Mouse (Mus musculus) hindbrain, embryonic 11.5 days (tissue): ENCODE results near the gene Gm10203. TPM values are rescaled to one million over a fixed set of nuclear protein-coding genes. Genes with fewer than 3 reads are reported as not detected.
"Not testable (repeated sequence)": the region's sequence is repeated elsewhere in the genome, so short reads cannot be mapped to it uniquely, and the experiment has no call there.

Experiments used
- ATAC-seq: fragments of 200-750 bp; cut with Nextera tagmentation; 2 replicates; pipeline ENCODE4 v1.8.0; 2017; ENCODE audit warnings: mild to moderate bottlenecking, moderate TSS enrichment, moderate library complexity; ENCODE audit not compliant: low FRiP score
- DNase-seq: peaks from one replicate; pipeline ENCODE4 v3.0.0-alpha.2; 2015; ENCODE audit warnings: low spot score
- H3K27ac ChIP-seq: fragments of 300-500 bp; sonication (generic); 2 replicates; pipeline ENCODE4 v1.5.1; 2014; ENCODE audit warnings: mild to moderate bottlenecking, low read depth, low read length
- H3K27me3 ChIP-seq: fragments of 300-500 bp; sonication (generic); 2 replicates; pipeline ENCODE4 v1.6.1; 2014; ENCODE audit warnings: mild to moderate bottlenecking, low read length, moderate library complexity, mixed read lengths; ENCODE audit not compliant: control insufficient read depth, insufficient read depth
- H3K36me3 ChIP-seq: fragments of 300-500 bp; sonication (generic); 2 replicates; pipeline ENCODE4 v1.6.1; 2014; ENCODE audit warnings: mild to moderate bottlenecking, low read length, moderate library complexity, mixed read lengths; ENCODE audit not compliant: control insufficient read depth, insufficient read depth
- H3K4me1 ChIP-seq: fragments of 300-500 bp; sonication (generic); replicated peaks from 2 replicates; pipeline ENCODE4 v1.6.1; 2014; ENCODE audit warnings: low read length, mixed read lengths; ENCODE audit not compliant: control insufficient read depth, insufficient read depth
- H3K4me2 ChIP-seq: fragments of 300-500 bp; sonication (generic); replicated peaks from 2 replicates; pipeline ENCODE4 v1.6.1; 2014; ENCODE audit warnings: mild to moderate bottlenecking, low read depth, low read length
- H3K4me3 ChIP-seq: fragments of 300-500 bp; sonication (generic); 2 replicates; pipeline ENCODE4 v1.5.1; 2014; ENCODE audit warnings: low read depth, low read length
- H3K9ac ChIP-seq: fragments of 300-500 bp; sonication (generic); 2 replicates; pipeline ENCODE4 v1.6.1; 2014; ENCODE audit warnings: low read depth, low read length
- H3K9me3 ChIP-seq: fragments of 300-500 bp; sonication (generic); 2 replicates; pipeline ENCODE4 v1.6.1; 2016; ENCODE audit warnings: low read length; ENCODE audit not compliant: control insufficient read depth
- WGBS: fragments of 180-500 bp; shearing (Covaris S2); extraction: QIAGEN DNeasy Blood & Tissue Kit; methylation state at CpG from one replicate; pipeline ENCODE4 v1.1.7; 2014; 5-methylcytosine and 5-hydroxymethylcytosine counted together
- polyA plus RNA-seq: library from polyadenylated mRNA; unstranded; fragments of >200 nt; fragmentation: Nextera tagmentation; extraction: Ambion mirVana; gene quantifications from 2 replicates; pipeline ENCODE4 v1.2.1, GENCODE M21; 2014

The Gm10203 gene
- polyA plus RNA-seq, 1 experiment from 2014 or later: not detected

DNA sequence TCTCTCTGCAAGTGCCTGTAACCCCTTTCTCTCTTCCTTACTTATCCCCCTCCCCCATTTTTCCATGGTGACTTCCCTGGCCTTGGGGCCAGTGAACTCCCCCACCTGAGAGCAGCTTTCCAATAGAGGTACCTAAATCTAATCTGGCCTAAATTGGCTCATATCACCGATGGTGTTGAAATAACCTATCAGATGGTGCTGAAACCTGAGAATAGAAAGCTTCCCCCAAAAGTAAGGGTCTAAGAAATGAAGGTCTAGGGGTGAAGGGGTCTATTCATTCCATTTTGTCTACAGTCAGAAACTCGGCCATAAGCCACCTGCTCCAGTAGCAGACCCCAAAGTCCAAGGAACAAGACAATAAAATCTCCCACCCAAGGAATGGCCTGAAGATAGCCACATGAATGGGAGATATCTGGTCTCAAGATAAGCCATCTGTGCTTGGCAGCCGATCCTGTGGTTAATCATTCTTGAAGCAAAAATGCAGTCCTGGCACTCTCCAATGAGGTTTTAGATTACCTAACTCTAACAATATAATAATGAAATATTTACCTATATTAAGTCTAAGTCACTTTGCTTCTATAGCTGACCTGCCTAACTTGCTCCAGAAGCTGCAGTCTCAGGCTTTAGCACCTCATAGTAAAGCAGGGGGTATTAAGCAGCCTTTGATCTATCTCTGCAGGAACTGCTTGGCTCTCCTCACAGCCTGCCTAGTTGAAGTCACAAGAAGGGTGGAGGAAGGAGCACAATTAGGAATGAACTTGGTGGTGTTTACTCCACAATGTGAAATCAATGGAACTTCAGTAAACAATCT lies 25.3 kb downstream of the Gm10203 start:
- Histone ChIP-seq H3K27me3 (no peaks in the 10 kb centered on the region), H3K27ac (no peak overlapping the region), H3K4me3 (no peak overlapping the region), H3K4me2 (no peak overlapping the region), H3K9me3 (no peaks in the 10 kb centered on the region), H3K9ac (no peak overlapping the region), H3K36me3 (0 out of 2 replicates have a peak, but pooled peaks cover 7% of the 10 kb centered on the region), H3K4me1 (no peaks in the 10 kb centered on the region)
- WGBS: 66% methylated on average over 3 of the region's 3 CpGs
- ATAC-seq (0 out of 2 replicates have a peak, but pooled peaks have one; percentile 22), DNase-seq (no peak)

DNA sequence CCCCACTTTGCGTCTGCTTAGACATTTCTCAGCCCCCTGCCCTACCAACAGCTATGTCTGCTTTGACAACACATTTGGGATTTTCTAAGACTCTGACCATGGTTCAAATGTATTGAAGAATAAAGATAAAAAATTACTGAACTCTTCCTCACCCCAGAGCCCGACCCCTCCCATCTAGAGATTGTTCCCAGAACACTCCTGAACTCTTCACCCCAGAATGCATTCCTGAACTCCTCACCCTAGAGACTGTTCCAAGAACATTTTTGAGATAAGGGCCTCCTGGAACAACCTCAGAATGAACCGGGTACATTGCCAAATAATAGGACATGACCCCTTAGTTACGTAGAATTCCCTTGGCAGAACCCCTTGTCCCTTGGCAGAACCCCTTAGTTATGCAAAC lies 37.1 kb downstream of the Gm10203 start:
- H3K9me3 ChIP-seq, H3K4me1 ChIP-seq, H3K36me3 ChIP-seq, H3K9ac ChIP-seq, H3K27me3 ChIP-seq, ATAC-seq, H3K4me3 ChIP-seq, H3K4me2 ChIP-seq, DNase-seq, H3K27ac ChIP-seq: not testable (repeated sequence)
- WGBS: 78% methylated on average over 3 of the region's 4 CpGs

DNA sequence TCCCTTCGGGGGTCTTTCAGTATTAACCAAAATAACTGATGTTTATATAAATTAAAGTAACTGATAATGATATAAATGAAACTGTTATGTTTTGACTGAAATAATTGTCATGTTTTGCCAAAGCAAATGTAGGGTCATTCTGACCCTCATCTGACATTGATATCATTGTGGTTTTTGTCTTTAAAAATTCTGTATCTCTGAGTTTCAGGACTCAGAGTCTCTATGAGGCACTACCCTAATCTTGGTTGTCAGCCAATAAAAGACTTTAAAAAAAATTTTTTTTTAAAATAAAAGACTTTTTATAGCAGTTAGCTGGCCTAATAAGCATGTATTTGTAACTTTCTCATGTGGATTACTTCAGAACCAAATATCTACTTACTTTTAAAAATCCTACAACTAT lies 37.7 kb downstream of the Gm10203 start:
- ATAC-seq (no peak), DNase-seq (no peak)
- H3K27me3 ChIP-seq: no peaks in the 10 kb centered on the region
- H3K27ac ChIP-seq: no peak overlapping the region
- no peak overlapping the region for H3K4me3 ChIP-seq
- 100% methylated on average over 1 of the region's 1 CpGs for WGBS
- H3K4me1 ChIP-seq: no peaks in the 10 kb centered on the region
- H3K36me3 ChIP-seq: peaks cover 5% of the 10 kb centered on the region; the same call in 1 of the 2 replicates
- H3K4me2 ChIP-seq: no peak overlapping the region
- no peak overlapping the region for H3K9ac ChIP-seq
- no peaks in the 10 kb centered on the region for H3K9me3 ChIP-seq

DNA sequence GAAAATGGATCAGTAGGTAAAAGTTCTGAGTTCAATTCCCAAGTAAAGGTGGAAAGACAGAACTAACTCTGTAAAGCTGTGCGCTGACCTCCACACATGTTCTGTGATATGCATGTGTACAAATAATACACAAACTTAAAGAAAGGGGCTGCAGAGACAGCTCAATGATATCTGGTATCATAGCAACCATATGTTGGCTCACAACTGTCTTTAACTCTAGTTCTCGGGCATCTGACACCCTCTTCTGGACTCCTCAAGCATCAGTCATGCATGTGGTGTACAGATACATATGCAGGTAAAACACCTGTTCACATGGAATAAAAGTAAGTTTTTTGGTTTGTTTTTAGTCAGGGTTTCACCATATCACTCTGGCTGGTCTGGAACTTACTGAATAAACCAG lies 38.5 kb downstream of the Gm10203 start:
- ATAC-seq (no peak), DNase-seq (no peak)
- no peaks in the 10 kb centered on the region for H3K27me3 ChIP-seq
- WGBS: 100% methylated on average over 2 of the region's 2 CpGs
- no peaks in the 10 kb centered on the region for H3K9me3 ChIP-seq
- peaks cover 5% of the 10 kb centered on the region; the same call in 1 of the 2 replicates for H3K36me3 ChIP-seq
- no peak overlapping the region for H3K4me3 ChIP-seq
- no peak overlapping the region for H3K27ac ChIP-seq
- H3K4me1 ChIP-seq: no peaks in the 10 kb centered on the region
- H3K9ac ChIP-seq: no peak overlapping the region
- no peak overlapping the region for H3K4me2 ChIP-seq

DNA sequence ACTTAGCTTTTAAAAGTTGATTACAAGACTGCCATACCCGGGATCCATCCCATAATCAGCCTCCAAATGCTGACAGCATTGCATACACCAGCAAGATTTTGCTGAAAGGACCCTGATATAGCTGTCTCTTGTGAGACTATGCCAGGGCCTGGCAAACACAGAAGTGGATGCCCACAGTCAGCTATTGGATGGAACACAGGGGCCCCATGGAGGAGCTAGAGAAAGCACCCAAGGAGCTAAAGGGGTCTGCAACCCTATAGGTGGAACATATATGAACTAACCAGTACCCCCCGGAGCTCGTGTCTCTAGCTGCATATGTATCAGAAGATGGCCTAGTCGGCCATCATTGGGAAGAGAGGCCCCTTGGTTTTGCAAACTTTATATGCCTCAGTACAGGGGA lies 40.0 kb downstream of the Gm10203 start:
- H3K4me1 ChIP-seq, H3K4me2 ChIP-seq, H3K36me3 ChIP-seq, H3K4me3 ChIP-seq, H3K9ac ChIP-seq, ATAC-seq, H3K27ac ChIP-seq, DNase-seq, H3K9me3 ChIP-seq, H3K27me3 ChIP-seq: not testable (repeated sequence)
- WGBS: 83% methylated on average over 4 of the region's 4 CpGs

DNA sequence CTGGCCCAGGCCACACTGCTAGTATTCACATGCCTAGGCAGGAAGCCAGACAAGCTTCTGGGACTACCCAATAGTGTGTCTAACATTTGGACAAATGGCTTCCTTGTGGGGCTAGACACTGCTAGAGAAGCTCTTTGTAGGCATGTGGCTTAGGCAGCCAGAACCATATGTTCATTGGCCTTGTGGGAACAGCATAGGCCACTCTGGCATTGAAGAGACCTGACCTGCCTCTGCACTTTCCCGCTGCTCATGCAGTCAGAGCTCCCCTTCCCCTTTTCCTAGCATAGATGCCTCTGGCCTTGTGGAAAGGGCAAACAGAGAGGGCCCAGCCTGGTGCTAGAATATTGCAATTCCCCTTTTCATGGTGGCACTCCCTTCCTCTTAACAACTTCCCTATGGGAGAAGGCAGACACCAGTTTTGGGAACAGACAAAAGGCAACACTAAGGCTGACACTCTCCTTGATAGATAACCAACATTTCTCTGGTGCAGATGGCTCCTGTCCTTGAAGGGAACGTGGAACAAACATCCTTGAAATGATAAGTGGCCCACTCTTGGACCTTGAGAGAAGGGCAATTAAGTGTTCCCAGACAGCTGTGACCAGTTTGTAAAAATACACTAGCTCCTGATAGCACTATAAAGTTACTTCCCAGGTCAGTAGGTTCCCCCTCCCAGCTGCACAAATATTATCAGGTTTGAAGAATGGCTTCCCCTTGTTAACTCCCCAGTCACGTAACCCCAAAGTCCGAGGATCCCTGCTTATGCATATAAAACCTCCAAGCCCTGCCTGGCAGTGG lies 44.1 kb downstream of the Gm10203 start:
- Histone ChIP-seq H3K27me3 (no peaks in the 10 kb centered on the region), H3K9me3 (peaks cover 3% of the 10 kb centered on the region), H3K4me2 (no peak overlapping the region), H3K4me3 (no peak overlapping the region), H3K9ac (no peak overlapping the region), H3K36me3 (peaks cover 11% of the 10 kb centered on the region), H3K27ac (no peak overlapping the region), H3K4me1 (no peaks in the 10 kb centered on the region)
- DNase-seq (no peak), ATAC-seq (no peak)
- WGBS: 75% methylated on average over 4 of the region's 4 CpGs

DNA sequence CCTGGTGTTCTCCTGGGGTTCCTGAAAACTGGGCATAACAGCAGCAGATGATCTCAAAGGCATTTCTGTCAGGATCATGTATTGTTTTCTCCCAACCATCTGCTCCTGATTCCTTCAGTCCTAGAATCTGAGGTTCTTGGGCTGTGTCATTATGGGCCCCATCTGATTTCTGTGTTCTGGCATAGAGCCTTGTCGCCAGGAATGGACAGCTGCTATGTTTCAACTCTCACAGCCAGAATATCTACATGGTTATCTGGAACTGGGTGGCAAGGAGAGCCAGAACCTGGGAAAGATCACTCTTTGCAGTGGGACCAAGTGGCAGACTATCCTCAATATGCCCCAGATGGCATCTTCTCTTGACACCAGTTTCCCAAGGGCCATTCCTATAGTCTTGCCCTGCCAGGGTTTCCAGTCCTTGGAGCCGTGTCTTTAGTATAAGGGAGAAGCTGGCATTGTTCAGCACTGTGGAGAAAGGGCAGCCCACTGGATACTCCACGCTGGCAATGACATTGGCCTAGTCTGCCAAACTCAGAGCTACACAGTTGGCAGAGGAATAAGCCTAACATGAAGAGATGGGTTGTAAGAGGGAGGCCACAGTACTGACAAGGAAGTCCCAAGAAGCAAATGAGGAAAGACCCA lies 45.1 kb downstream of the Gm10203 start:
- Histone ChIP-seq H3K4me2 (no peak overlapping the region), H3K27ac (no peak overlapping the region), H3K4me1 (no peaks in the 10 kb centered on the region), H3K9me3 (peaks cover 3% of the 10 kb centered on the region), H3K27me3 (no peaks in the 10 kb centered on the region), H3K4me3 (no peak overlapping the region), H3K9ac (no peak overlapping the region), H3K36me3 (peaks cover 11% of the 10 kb centered on the region)
- DNase-seq (no peak), ATAC-seq (no peak)
- 98% methylated on average over 3 of the region's 3 CpGs for WGBS

DNA sequence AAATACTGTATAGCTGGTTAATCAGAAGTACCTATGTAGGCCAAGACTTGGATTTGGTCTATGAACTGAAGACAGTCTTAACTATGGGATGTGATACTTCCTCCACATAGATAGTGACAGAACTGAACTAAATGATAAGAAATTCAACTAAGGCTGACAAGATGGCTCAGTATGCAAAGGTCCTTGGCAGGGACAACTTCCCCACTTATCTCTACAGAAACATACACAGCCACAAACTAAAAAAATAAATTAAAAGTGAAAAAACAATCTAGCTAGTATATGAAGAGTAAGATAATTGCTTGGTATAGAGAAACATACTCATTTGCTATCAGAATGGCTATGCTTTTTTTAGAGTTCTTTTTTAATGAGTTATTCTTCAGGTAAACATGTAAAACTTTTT lies 49.1 kb downstream of the Gm10203 start:
- peaks cover 3% of the 10 kb centered on the region for H3K9me3 ChIP-seq
- ATAC-seq (no peak), DNase-seq (no peak)
- H3K4me3 ChIP-seq: no peak overlapping the region
- no peak overlapping the region for H3K27ac ChIP-seq
- no peak overlapping the region for H3K9ac ChIP-seq
- H3K27me3 ChIP-seq: no peaks in the 10 kb centered on the region
- no peak overlapping the region for H3K4me2 ChIP-seq
- H3K4me1 ChIP-seq: no peaks in the 10 kb centered on the region
- H3K36me3 ChIP-seq: peaks cover 14% of the 10 kb centered on the region
